In the genomic region with DNA sequence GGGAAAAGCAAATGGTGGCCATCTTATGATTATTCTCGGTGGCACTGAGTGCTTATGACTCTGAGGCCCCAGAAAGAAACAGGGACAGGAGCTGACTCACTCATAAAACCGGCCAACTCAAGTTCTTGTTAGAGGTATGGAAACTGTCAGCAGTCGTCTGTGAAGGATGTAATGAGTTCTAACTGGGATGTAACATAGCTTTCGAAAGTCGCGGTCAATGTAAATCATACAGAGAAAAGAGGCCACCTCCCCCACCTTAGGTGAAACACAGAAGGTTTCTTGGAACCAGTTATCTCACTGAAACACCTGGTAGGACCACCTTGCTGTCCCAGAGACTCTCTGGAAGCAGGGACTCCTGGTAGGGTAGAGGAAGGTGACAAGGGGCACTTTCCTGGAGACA, we compare ENCODE assay signal across 10 mouse cellular contexts.
A peak's percentile ranks its signal among the peaks of the same experiment; 100 is the strongest.
DNase-seq lines count a peak whose midpoint lies in the region; ATAC-seq and TF ChIP-seq lines count a peak whose summit lies in the region.
"Had no signal": no experiment of that assay in that cellular context is flagged by ENCODE, and none has a peak within 500 bp of the region (broad histone marks: within the 10 kb centered on the region; RNA-seq: fewer than 3 reads in every experiment).

No protein-coding gene starts in this region.

- H3K9ac ChIP-seq in liver, embryonic 14.5 days (replicated peaks) = peak overlapping the region; percentile 15
- H3K9ac ChIP-seq: midbrain, embryonic 15.5 days had no signal

- H3K4me1 ChIP-seq in kidney, adult 2 months (ENCODE audit: control insufficient read depth, insufficient read depth, low read length) = peaks cover 29% of the 10 kb centered on the region
- H3K4me1 ChIP-seq in G1E (ENCODE audit: insufficient read depth, low read depth, low read length) = peaks cover 82% of the 10 kb centered on the region
- peaks cover 60% of the 10 kb centered on the region in 2 experiments for H3K4me1 ChIP-seq in liver, embryonic 14.5 days (replicated peaks; ENCODE audit: control insufficient read depth in 2 of 2, insufficient read depth in 2 of 2, low read length in 1 of 2)
- no peaks in the 10 kb centered on the region for H3K4me1 ChIP-seq in cerebellum, adult 2 months (ENCODE audit: control insufficient read depth, insufficient read depth, low read length)

- peak overlapping the region; percentile 47; the same call in 1 of the 2 replicates for H3K27ac ChIP-seq in kidney, adult 2 months (ENCODE audit: insufficient read depth, low read depth, low read length)
- H3K27ac ChIP-seq in liver, embryonic 14.5 days = peak overlapping the region; percentile 94
- no peak overlapping the region for H3K27ac ChIP-seq in cerebellum, adult 2 months (ENCODE audit: insufficient read depth, low read length)
- H3K27ac ChIP-seq: midbrain, embryonic 15.5 days had no signal

- TF ChIP-seq EP300 in liver, embryonic 14.5 days (IDR thresholded peaks at IDR 0.05; ENCODE audit: low read depth) = peak; percentile 90

- peak overlapping the region; percentile 73 for H3K4me2 ChIP-seq in liver, embryonic 14.5 days (ENCODE audit: low read depth)
- H3K4me2 ChIP-seq: midbrain, embryonic 15.5 days had no signal

- no peak overlapping the region for H3K4me3 ChIP-seq in kidney, adult 2 months (ENCODE audit: insufficient read depth, low read depth, low read length)
- peak overlapping the region; percentile 43; the same call in 1 of the 2 replicates for H3K4me3 ChIP-seq in G1E (ENCODE audit: low read depth, low read length)
- peak overlapping the region; percentile 1 to 12; a peak in 3 of 4 replicates for H3K4me3 ChIP-seq in liver, embryonic 14.5 days (ENCODE audit: insufficient read depth in 1 of 2, low read depth in 2 of 2, low read length in 2 of 2)
- H3K4me3 ChIP-seq in cerebellum, adult 2 months (replicated peaks; ENCODE audit: insufficient read depth, low read depth, low read length) = no peak overlapping the region
- H3K4me3 ChIP-seq: midbrain, embryonic 15.5 days had no signal

- TF ChIP-seq CTCF in kidney, adult 2 months (conservative IDR thresholded peaks at IDR 0.05; ENCODE audit: insufficient read depth, insufficient read length, low read depth, low read length) = no peak
- no peak for TF ChIP-seq CTCF in G1E (IDR thresholded peaks at IDR 0.05; ENCODE audit: low read depth, low read length)
- TF ChIP-seq CTCF in liver, embryonic 14.5 days (IDR thresholded peaks at IDR 0.05; ENCODE audit: low read depth) = no peak
- TF ChIP-seq CTCF in cerebellum, adult 2 months (IDR thresholded peaks at IDR 0.05; ENCODE audit: borderline replicate concordance, insufficient read depth, low read depth, low read length) = no peak

- 66% methylated on average over 6 of the region's 6 CpGs for WGBS in kidney, adult 2 months
- 22% methylated on average over 6 of the region's 6 CpGs for WGBS in liver, embryonic 14.5 days (ENCODE audit: insufficient replicate concordance)
- WGBS in cerebellum, adult 2 months = 84% methylated on average over 6 of the region's 6 CpGs

- H3K27me3 ChIP-seq in kidney, adult 2 months (replicated peaks; ENCODE audit: control insufficient read depth, insufficient read depth, low read length) = no peaks in the 10 kb centered on the region
- H3K27me3 ChIP-seq in G1E (ENCODE audit: insufficient read depth, low read length) = no peaks in the 10 kb centered on the region
- H3K27me3 ChIP-seq in liver, embryonic 14.5 days (ENCODE audit: control insufficient read depth, insufficient read depth, low read length) = no peaks in the 10 kb centered on the region
- H3K27me3 ChIP-seq in cerebellum, adult 2 months (ENCODE audit: control insufficient read depth, insufficient read depth, low read length) = no peaks in the 10 kb centered on the region
- H3K27me3 ChIP-seq: midbrain, embryonic 15.5 days had no signal

- TF ChIP-seq POLR2A in kidney, adult 2 months (IDR thresholded peaks at IDR 0.05; ENCODE audit: low read depth, low read length) = no peak
- no peak for TF ChIP-seq POLR2A in cerebellum, adult 2 months (IDR thresholded peaks at IDR 0.05; ENCODE audit: borderline replicate concordance, insufficient read depth, low read length)

- DNase-seq in kidney, adult 2 months = no peak
- DNase-seq in kidney, postnatal 25 days = no peak
- no peak for DNase-seq in G1E (ENCODE audit: low spot score)
- DNase-seq in c-Kit-positive CD71-positive TER-119-negative erythroid progenitor cells, embryonic 14.5 days (ENCODE audit: low read depth) = peak; percentile 87
- DNase-seq in liver, embryonic 14.5 days (ENCODE audit: low read depth in 3 of 3, low spot score in 3 of 3) = peak; percentile 72 to 83 (median 77)
- DNase-seq in spleen, postnatal 10 days (ENCODE audit: low spot score in 2 of 2) = no peak
- DNase-seq in cerebellum, adult 2 months = no peak
- DNase-seq: cerebellum, postnatal 10 days had no signal

- no peaks in the 10 kb centered on the region for H3K9me3 ChIP-seq in G1E (replicated peaks)
- no peaks in the 10 kb centered on the region for H3K9me3 ChIP-seq in liver, embryonic 14.5 days (ENCODE audit: control insufficient read depth, low read length)
- H3K9me3 ChIP-seq: midbrain, embryonic 15.5 days had no signal

- no peaks in the 10 kb centered on the region for H3K36me3 ChIP-seq in kidney, adult 2 months (ENCODE audit: control insufficient read depth, insufficient read depth, low read length)
- peaks cover 27% of the 10 kb centered on the region for H3K36me3 ChIP-seq in G1E (replicated peaks)
- no peaks in the 10 kb centered on the region; the same call in 1 of the 2 replicates for H3K36me3 ChIP-seq in liver, embryonic 14.5 days (replicated peaks; ENCODE audit: control insufficient read depth, insufficient read depth, low read depth)
- H3K36me3 ChIP-seq: midbrain, embryonic 15.5 days had no signal

- peak; percentile 43 for ATAC-seq in G1E (ENCODE audit: extremely low read depth, insufficient number of reproducible peaks, low FRiP score, poor library complexity, severe bottlenecking)
- ATAC-seq in liver, embryonic 14.5 days (ENCODE audit: insufficient read depth) = peak; percentile 82
- ATAC-seq: inflammation-experienced regulatory T-cells, adult 6 months; midbrain, embryonic 15.5 days had no signal

Comparison
In these comparisons a context has a peak if more than half of its experiments do, and no peak if none do; other contexts are left out.
1. DNase-seq: peak in c-Kit-positive CD71-positive TER-119-negative erythroid progenitor cells, embryonic 14.5 days (single experiment) and liver, embryonic 14.5 days (3 of 3); none in kidney, adult 2 months (single experiment), kidney, postnatal 25 days (0 of 2), G1E (single experiment), spleen, postnatal 10 days (0 of 2) and cerebellum, adult 2 months (0 of 2).
2. H3K4me3 ChIP-seq: peak in G1E (single experiment) and liver, embryonic 14.5 days (2 of 2); none in kidney, adult 2 months (single experiment) and cerebellum, adult 2 months (single experiment).